Mouse (Mus musculus): ENCODE data around the gene Olfr13. TPM values are rescaled to one million over a fixed set of nuclear protein-coding genes. Genes with fewer than 3 reads are reported as not detected.

Gene Olfr13
- polyA plus RNA-seq (2017; shearing (Covaris generic)) = not detected

GRCm38 (mm10) chr6:43171840-43172239 lies at the start of gene Olfr13:
Gene Olfr13, plus strand, starts transcription at chr6:43172140.

GRCm38 (mm10) chr6:43146267-43146666 lies 25.7 kb upstream of the Olfr13 start, which contains the start of gene Olfr237-ps1:
Gene Olfr237-ps1, plus strand, starts transcription at chr6:43146567.

GRCm38 (mm10) chr6:43162982-43163381 lies 9.0 kb upstream of the Olfr13 start, which contains the start of gene Olfr437:
Gene Olfr437, plus strand, starts transcription at chr6:43163282.

GRCm38 (mm10) chr6:43196781-43197180 lies 24.8 kb downstream of the Olfr13 start, which contains the start of gene Olfr435:
Gene Olfr435, plus strand, starts transcription at chr6:43197146.

GRCm38 (mm10) chr6:43212873-43213272 lies 40.9 kb downstream of the Olfr13 start, which contains the start of gene Olfr434:
Gene Olfr434, plus strand, starts transcription at chr6:43213021.

Other genes with a start within 250 kb of the Olfr13 start
- gene Olfr444, start 223.1 kb upstream of the Olfr13 start, polyA plus RNA-seq (2017; shearing (Covaris generic)) = not detected
- gene Olfr441, start 65.8 kb upstream of the Olfr13 start, polyA plus RNA-seq (2017; shearing (Covaris generic)) = not detected
- not detected for gene Olfr237-ps1, start 25.6 kb upstream of the Olfr13 start, polyA plus RNA-seq (2017; shearing (Covaris generic))
- gene Olfr437, start 8.9 kb upstream of the Olfr13 start, polyA plus RNA-seq (2017; shearing (Covaris generic)) = not detected
- not detected for gene Olfr435, start 25.0 kb downstream of the Olfr13 start, polyA plus RNA-seq (2017; shearing (Covaris generic))
- not detected for gene Olfr434, start 40.9 kb downstream of the Olfr13 start, polyA plus RNA-seq (2017; shearing (Covaris generic))
- not detected for gene Olfr47, start 59.4 kb downstream of the Olfr13 start, polyA plus RNA-seq (2017; shearing (Covaris generic))
- 6.4 TPM for gene Arhgef5, start 93.4 kb downstream of the Olfr13 start, polyA plus RNA-seq (2017; shearing (Covaris generic))
- not detected for gene Nobox, start 137.4 kb downstream of the Olfr13 start, polyA plus RNA-seq (2017; shearing (Covaris generic))

All from activated CD4-positive, CD25-positive, alpha-beta regulatory T cell, adult 9 weeks (primary cell).